In genomic region chr3:17794251-17795061, GRCm38 (mm10) we compare ENCODE assay signal across 9 mouse cellular contexts.
DNase-seq lines count a peak whose midpoint lies in the region; ATAC-seq and TF ChIP-seq lines count a peak whose summit lies in the region.
"Had no signal": no experiment of that assay in that cellular context is flagged by ENCODE, and none has a peak within 500 bp of the region (broad histone marks: within the 10 kb centered on the region; RNA-seq: fewer than 3 reads in every experiment).

No protein-coding gene starts in this region.

- no peak overlapping the region for H3K27ac ChIP-seq in heart, postnatal 0 days (ENCODE audit: low read depth)
- peak overlapping the region; percentile 83 for H3K27ac ChIP-seq in embryonic facial prominence, embryonic 10.5 days (replicated peaks)
- peak overlapping the region; percentile 94 for H3K27ac ChIP-seq in hindbrain, postnatal 0 days
- H3K27ac ChIP-seq in midbrain, embryonic 14.5 days (replicated peaks; ENCODE audit: low read depth, low read length), result peak overlapping the region; percentile 100

- no peak for TF ChIP-seq CTCF in heart, postnatal 0 days (IDR thresholded peaks at IDR 0.05; ENCODE audit: low read depth)
- no peak for TF ChIP-seq CTCF in hindbrain, postnatal 0 days (IDR thresholded peaks at IDR 0.05; ENCODE audit: low read depth)

- H3K36me3 ChIP-seq in heart, postnatal 0 days (replicated peaks; ENCODE audit: control insufficient read depth, insufficient read depth, low read length), result no peaks in the 10 kb centered on the region
- H3K36me3 ChIP-seq in embryonic facial prominence, embryonic 10.5 days (replicated peaks), result no peaks in the 10 kb centered on the region
- H3K36me3 ChIP-seq in hindbrain, postnatal 0 days (ENCODE audit: insufficient read depth, low read length), result no peaks in the 10 kb centered on the region
- peaks cover 33% of the 10 kb centered on the region for H3K36me3 ChIP-seq in midbrain, embryonic 14.5 days (ENCODE audit: control insufficient read depth, insufficient read depth, low read length)

- peaks cover 79% of the 10 kb centered on the region for H3K27me3 ChIP-seq in heart, postnatal 0 days (ENCODE audit: control insufficient read depth, insufficient read depth, low read length)
- peaks cover 88% of the 10 kb centered on the region for H3K27me3 ChIP-seq in embryonic facial prominence, embryonic 10.5 days (replicated peaks; ENCODE audit: low read depth, poor library complexity, severe bottlenecking)
- H3K27me3 ChIP-seq in hindbrain, postnatal 0 days (ENCODE audit: insufficient read depth, low read length), result no peaks in the 10 kb centered on the region
- H3K27me3 ChIP-seq in midbrain, embryonic 14.5 days (ENCODE audit: control insufficient read depth, insufficient read depth, low read length), result no peaks in the 10 kb centered on the region
- H3K27me3 ChIP-seq: CH12.LX had no signal

- H3K9ac ChIP-seq in heart, postnatal 0 days (replicated peaks; ENCODE audit: low read depth, low read length), result no peak overlapping the region
- H3K9ac ChIP-seq in hindbrain, postnatal 0 days (replicated peaks; ENCODE audit: low read length), result peak overlapping the region; percentile 87
- H3K9ac ChIP-seq in midbrain, embryonic 14.5 days (replicated peaks; ENCODE audit: low read length), result peak overlapping the region; percentile 100

- peak overlapping the region; percentile 31 for H3K4me3 ChIP-seq in heart, postnatal 0 days (ENCODE audit: low read depth, low read length)
- H3K4me3 ChIP-seq in embryonic facial prominence, embryonic 10.5 days, result peak overlapping the region; percentile 55
- peak overlapping the region; percentile 64 for H3K4me3 ChIP-seq in hindbrain, postnatal 0 days (ENCODE audit: low read length)
- peak overlapping the region; percentile 94 for H3K4me3 ChIP-seq in midbrain, embryonic 14.5 days (replicated peaks; ENCODE audit: low read depth, low read length)

- DNase-seq in heart, postnatal 0 days (ENCODE audit: low spot score), result no peak
- DNase-seq in heart, adult 18-20 months, result no peak
- DNase-seq in embryonic facial prominence, embryonic 10.5 days (ENCODE audit: low spot score), result peak; percentile 55
- peak; percentile 78 for DNase-seq in hindbrain, postnatal 0 days (ENCODE audit: low spot score)
- DNase-seq in midbrain, embryonic 14.5 days, result peak; percentile 83
- no peak for DNase-seq in MN1 (ENCODE audit: low spot score)
- DNase-seq in lung, postnatal 10 days, result no peak
- DNase-seq in urinary bladder, postnatal 36 days (ENCODE audit: low spot score in 2 of 2), result no peak

- no peaks in the 10 kb centered on the region for H3K9me3 ChIP-seq in heart, postnatal 0 days (replicated peaks; ENCODE audit: control insufficient read depth, low read length)
- no peaks in the 10 kb centered on the region for H3K9me3 ChIP-seq in embryonic facial prominence, embryonic 10.5 days
- H3K9me3 ChIP-seq in hindbrain, postnatal 0 days (ENCODE audit: low read length), result no peaks in the 10 kb centered on the region
- H3K9me3 ChIP-seq in midbrain, embryonic 14.5 days (ENCODE audit: control insufficient read depth, low read length), result no peaks in the 10 kb centered on the region

- TF ChIP-seq EP300 in heart, postnatal 0 days (IDR thresholded peaks at IDR 0.05; ENCODE audit: low read depth), result no peak

- under 1% methylated on average over 46 of the region's 46 CpGs for WGBS in heart, postnatal 0 days
- under 1% methylated on average over 46 of the region's 46 CpGs for WGBS in embryonic facial prominence, embryonic 10.5 days
- WGBS in hindbrain, postnatal 0 days, result 2% methylated on average over 46 of the region's 46 CpGs
- WGBS in midbrain, embryonic 14.5 days, result under 1% methylated on average over 46 of the region's 46 CpGs

- ATAC-seq in heart, postnatal 0 days (ENCODE audit: insufficient read depth, low read depth), result no peak
- peak; percentile 64 for ATAC-seq in hindbrain, postnatal 0 days
- ATAC-seq in midbrain, embryonic 14.5 days (ENCODE audit: low FRiP score, low TSS enrichment), result peak; percentile 36

- no peaks in the 10 kb centered on the region for H3K4me1 ChIP-seq in heart, postnatal 0 days (ENCODE audit: control insufficient read depth, insufficient read depth)
- H3K4me1 ChIP-seq in embryonic facial prominence, embryonic 10.5 days, result peaks cover 11% of the 10 kb centered on the region; the same call in 1 of the 2 replicates
- no peaks in the 10 kb centered on the region for H3K4me1 ChIP-seq in hindbrain, postnatal 0 days (ENCODE audit: insufficient read depth, low read length)
- no peaks in the 10 kb centered on the region for H3K4me1 ChIP-seq in midbrain, embryonic 14.5 days (ENCODE audit: control insufficient read depth, insufficient read depth, low read length)

- peak overlapping the region; percentile 15; the same call in 1 of the 2 replicates for H3K4me2 ChIP-seq in heart, postnatal 0 days (ENCODE audit: low read depth, low read length)
- peak overlapping the region; percentile 61 for H3K4me2 ChIP-seq in hindbrain, postnatal 0 days (ENCODE audit: low read depth, low read length)
- peak overlapping the region; percentile 97 for H3K4me2 ChIP-seq in midbrain, embryonic 14.5 days (ENCODE audit: low read length)

Comparison
In these comparisons a context has a peak if more than half of its experiments do, and no peak if none do; other contexts are left out.
1. DNase-seq: peak in embryonic facial prominence, embryonic 10.5 days (single experiment), hindbrain, postnatal 0 days (single experiment) and midbrain, embryonic 14.5 days (single experiment); none in heart, postnatal 0 days (single experiment), heart, adult 18-20 months (0 of 2), MN1 (single experiment), lung, postnatal 10 days (single experiment) and urinary bladder, postnatal 36 days (0 of 2).
2. H3K4me2 ChIP-seq: peak in every context shown above with its lines; median percentile 97 in midbrain, embryonic 14.5 days; 61 in hindbrain, postnatal 0 days; 15 in heart, postnatal 0 days.
3. H3K4me3 ChIP-seq: peak in every context shown above with its lines; median percentile 94 in midbrain, embryonic 14.5 days; 64 in hindbrain, postnatal 0 days; 55 in embryonic facial prominence, embryonic 10.5 days; 31 in heart, postnatal 0 days.